Mouse (Mus musculus) kidney, postnatal 0 days (tissue): ENCODE data around the gene Mylk. TPM values are rescaled to one million over a fixed set of nuclear protein-coding genes. Genes with fewer than 3 reads are reported as not detected.

Experiments used
- ATAC-seq: fragments of 200-750 bp; cut with Nextera tagmentation; replicated peaks from 2 replicates; pipeline ENCODE4 v1.8.0; 2017; ENCODE audit warnings: low read depth, moderate number of reproducible peaks, moderate TSS enrichment, moderate library complexity; ENCODE audit not compliant: low FRiP score
- DNase-seq: peaks from one replicate; pipeline ENCODE4 v3.0.0-alpha.2; 2016; ENCODE audit warnings: low spot score
- H3K27ac ChIP-seq: fragments of 300-500 bp; sonication (generic); 2 replicates; pipeline ENCODE4 v1.5.1; 2014; ENCODE audit warnings: mild to moderate bottlenecking
- H3K27me3 ChIP-seq: fragments of 300-500 bp; sonication (generic); 2 replicates; pipeline ENCODE4 v1.6.1; 2014; ENCODE audit warnings: low read length, mixed read lengths; ENCODE audit not compliant: insufficient read depth
- H3K36me3 ChIP-seq: fragments of 300-500 bp; sonication (generic); 2 replicates; pipeline ENCODE4 v1.6.1; 2014; ENCODE audit warnings: low read length, mixed read lengths; ENCODE audit not compliant: insufficient read depth
- H3K4me1 ChIP-seq: fragments of 300-500 bp; sonication (generic); replicated peaks from 2 replicates; pipeline ENCODE4 v1.6.1; 2014; ENCODE audit warnings: antibody characterized with exemption, low read length, mixed read lengths; ENCODE audit not compliant: insufficient read depth
- H3K4me2 ChIP-seq: fragments of 300-500 bp; sonication (generic); 2 replicates; pipeline ENCODE4 v1.6.1; 2014; ENCODE audit warnings: mild to moderate bottlenecking, low read length, moderate library complexity, mixed read lengths
- H3K4me3 ChIP-seq: fragments of 300-500 bp; sonication (generic); replicated peaks from 2 replicates; pipeline ENCODE4 v1.5.1; 2014; ENCODE audit warnings: low read depth, low read length
- H3K9ac ChIP-seq: fragments of 300-500 bp; sonication (generic); 2 replicates; pipeline ENCODE4 v1.6.1; 2014; ENCODE audit warnings: low read depth, low read length
- H3K9me3 ChIP-seq: fragments of 300-500 bp; sonication (generic); replicated peaks from 2 replicates; pipeline ENCODE4 v1.6.1; 2016; ENCODE audit warnings: low read length, inconsistent platforms, mixed read lengths
- CTCF ChIP-seq: IDR thresholded peaks from 2 replicates; pipeline ENCODE4 v1.5.1; 2016; ENCODE audit warnings: antibody characterized with exemption, low read depth, mild to moderate bottlenecking, moderate library complexity
- WGBS: fragments of 180-500 bp; shearing (Covaris S2); extraction: QIAGEN DNeasy Blood & Tissue Kit; methylation state at CpG from one replicate; pipeline ENCODE4 v1.1.7; 2014; 5-methylcytosine and 5-hydroxymethylcytosine counted together
- polyA plus RNA-seq: library from polyadenylated mRNA; unstranded; fragments of >200 nt; fragmentation: Nextera tagmentation; extraction: Ambion mirVana; gene quantifications from 2 replicates; pipeline ENCODE4 v1.2.1, GENCODE M21; 2015

The Mylk gene
- polyA plus RNA-seq, 1 experiment from 2014 or later, result 68.5 TPM

DNA sequence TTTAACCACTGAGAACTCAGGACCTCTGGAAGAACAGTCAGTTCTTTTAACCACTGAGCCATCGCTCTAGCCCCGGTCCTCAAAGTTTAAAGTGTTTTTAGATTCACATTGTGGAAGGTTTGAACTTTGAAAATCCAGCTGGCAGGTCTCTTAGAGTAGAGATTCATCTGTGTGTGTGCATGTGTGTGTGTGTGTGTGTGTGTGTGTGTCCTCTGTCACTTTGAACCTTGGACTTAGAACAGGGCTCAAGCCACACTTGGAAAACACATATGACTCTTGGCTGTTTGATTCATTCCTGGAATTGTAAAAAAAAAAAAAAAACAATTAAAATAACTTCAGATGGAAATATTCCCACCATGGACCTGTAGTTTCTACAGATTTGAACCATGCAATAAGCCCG, 149.0 kb downstream of the Mylk start:
- no peaks in the 10 kb centered on the region for H3K4me1 ChIP-seq
- TF ChIP-seq CTCF, result no peak
- no peak for DNase-seq
- H3K9me3 ChIP-seq, result no peaks in the 10 kb centered on the region
- H3K27me3 ChIP-seq, result no peaks in the 10 kb centered on the region
- no peak for ATAC-seq
- no peak overlapping the region for H3K4me3 ChIP-seq
- no peaks in the 10 kb centered on the region for H3K36me3 ChIP-seq
- no peak overlapping the region for H3K4me2 ChIP-seq
- no peak overlapping the region for H3K9ac ChIP-seq
- H3K27ac ChIP-seq, result no peak overlapping the region
- WGBS, result 89% methylated on average over 3 of the region's 3 CpGs

DNA sequence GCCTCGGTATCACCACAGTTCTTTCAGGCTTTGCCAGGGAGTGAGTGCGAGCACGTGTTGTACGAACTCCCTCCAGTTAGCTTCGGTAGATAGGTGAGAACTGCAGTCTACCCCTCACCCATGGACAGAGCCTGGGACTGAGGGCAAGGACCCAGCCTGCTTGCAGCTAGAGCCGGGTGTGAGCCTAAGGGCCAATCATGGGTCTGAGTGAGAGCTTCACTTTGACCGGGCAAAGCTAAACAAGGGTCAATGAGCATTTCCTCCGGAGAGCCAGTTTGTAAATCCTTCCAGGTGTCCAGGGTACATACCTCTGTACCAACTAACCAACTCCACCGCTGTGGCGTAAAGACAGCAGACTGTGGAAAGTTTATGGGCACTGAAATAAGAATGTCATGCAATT, 150.9 kb downstream of the Mylk start:
- Histone ChIP-seq H3K4me1 (no peaks in the 10 kb centered on the region), H3K9me3 (no peaks in the 10 kb centered on the region), H3K36me3 (no peaks in the 10 kb centered on the region), H3K9ac (no peak overlapping the region), H3K4me2 (no peak overlapping the region), H3K4me3 (no peak overlapping the region), H3K27me3 (no peaks in the 10 kb centered on the region), H3K27ac (no peak overlapping the region)
- 83% methylated on average over 10 of the region's 10 CpGs for WGBS
- DNase-seq (no peak), ATAC-seq (no peak)
- no peak for TF ChIP-seq CTCF

DNA sequence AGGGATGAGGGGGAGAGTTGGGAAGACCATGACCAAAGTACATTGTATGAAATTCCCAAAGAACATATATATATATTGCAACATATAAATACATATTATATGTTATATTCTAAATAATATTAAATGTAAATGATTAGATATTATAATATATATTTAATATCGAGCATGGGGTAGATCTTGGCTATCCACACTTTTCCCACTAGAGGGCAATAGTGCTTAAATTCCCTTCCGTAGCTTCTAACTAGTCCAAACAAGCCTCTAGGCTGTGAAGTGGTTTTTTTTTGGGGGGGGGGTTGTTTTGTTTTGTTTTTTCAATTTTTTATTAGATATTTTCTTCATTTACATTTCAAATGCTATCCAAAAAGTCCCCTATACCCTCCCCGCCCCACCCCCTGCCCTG, 152.0 kb downstream of the Mylk start:
- H3K27ac ChIP-seq, result no peak overlapping the region
- ATAC-seq, result no peak
- TF ChIP-seq CTCF, result peak; percentile 48; the same call in 1 of the 2 replicates

DNA sequence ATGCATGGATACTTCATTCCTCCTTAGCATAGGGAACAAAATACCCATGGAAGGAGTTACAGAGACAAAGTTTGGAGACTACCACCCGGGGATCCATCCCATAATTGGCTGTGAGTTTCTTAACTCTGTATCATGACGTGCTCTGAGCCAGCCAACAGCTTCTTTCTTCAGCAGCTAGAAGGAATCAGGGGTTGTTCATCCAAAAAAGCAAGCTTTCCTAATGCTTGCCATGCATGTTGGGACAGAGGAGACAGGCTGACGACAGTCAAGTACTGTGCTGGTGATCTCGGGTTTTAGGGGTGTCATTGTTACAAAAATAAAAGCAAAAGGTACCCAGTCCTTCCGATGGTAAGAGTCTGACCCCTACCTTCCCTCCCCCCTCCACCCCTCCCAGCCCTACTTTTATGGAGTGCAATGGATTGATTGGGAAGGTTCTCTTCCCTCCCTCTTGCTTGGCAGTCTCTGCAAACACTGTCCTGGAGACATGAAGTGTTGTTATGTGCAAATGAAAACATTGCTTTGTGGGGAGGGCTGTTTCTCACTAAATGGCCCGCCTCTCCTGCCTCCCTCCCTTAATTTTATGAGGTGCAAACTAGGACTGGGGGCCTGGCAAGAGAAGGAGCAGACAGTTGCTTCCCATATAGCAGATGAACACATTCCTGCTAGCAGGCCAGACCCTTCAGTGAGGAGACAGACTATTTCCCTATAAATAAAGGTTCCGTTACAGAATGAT, 153.2 kb downstream of the Mylk start:
- Histone ChIP-seq H3K9ac (no peak overlapping the region), H3K36me3 (no peaks in the 10 kb centered on the region), H3K4me3 (no peak overlapping the region), H3K9me3 (no peaks in the 10 kb centered on the region), H3K27ac (no peak overlapping the region), H3K4me2 (no peak overlapping the region), H3K27me3 (no peaks in the 10 kb centered on the region), H3K4me1 (no peaks in the 10 kb centered on the region)
- 57% methylated on average over 7 of the region's 7 CpGs for WGBS
- no peak for TF ChIP-seq CTCF
- no peak for ATAC-seq
- DNase-seq, result no peak

More for the DNA sequence above, 152.0 kb downstream of the Mylk start:
- 78% methylated on average over 3 of the region's 3 CpGs for WGBS
- Histone ChIP-seq H3K4me2 (no peak overlapping the region), H3K4me1 (no peaks in the 10 kb centered on the region), H3K4me3 (no peak overlapping the region), H3K36me3 (no peaks in the 10 kb centered on the region), H3K27me3 (no peaks in the 10 kb centered on the region), H3K9me3 (no peaks in the 10 kb centered on the region), H3K9ac (no peak overlapping the region)
- DNase-seq, result peak; percentile 69

DNA sequence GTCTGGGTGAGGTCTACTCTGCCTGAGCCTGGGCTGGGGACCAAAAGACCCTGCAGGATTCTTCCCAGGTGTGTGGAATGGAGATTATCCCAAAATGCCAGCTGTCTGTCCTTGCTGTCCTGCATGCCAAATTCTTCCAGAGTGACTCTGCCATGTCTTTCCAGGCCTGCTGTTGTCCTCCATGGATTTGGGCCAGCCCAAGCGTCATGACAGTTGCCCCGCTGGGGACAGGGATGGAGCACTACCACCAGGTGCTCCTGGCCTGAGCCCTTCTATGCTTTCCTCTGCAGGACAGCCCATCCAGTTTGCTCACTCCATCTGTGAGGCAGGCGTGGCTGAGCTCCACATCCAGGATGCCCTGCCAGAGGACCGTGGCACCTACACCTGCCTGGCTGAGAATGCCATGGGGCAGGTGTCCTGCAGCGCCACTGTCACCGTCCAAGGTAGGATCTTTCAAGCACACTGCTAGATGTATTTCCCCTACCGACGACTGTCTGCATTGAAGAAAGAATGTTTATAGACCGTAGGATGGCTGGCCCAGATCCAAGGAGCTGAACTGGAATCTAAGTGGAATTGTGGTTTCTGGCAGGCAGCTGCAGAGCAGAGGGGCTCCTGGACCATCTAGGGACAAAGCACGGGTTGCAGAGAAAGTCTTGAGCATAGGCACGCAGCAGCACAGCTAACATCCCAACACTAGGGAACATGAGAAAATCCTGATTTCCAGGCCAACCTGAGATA, 154.2 kb downstream of the Mylk start:
- Histone ChIP-seq H3K27me3 (no peaks in the 10 kb centered on the region), H3K9ac (no peak overlapping the region), H3K9me3 (no peaks in the 10 kb centered on the region), H3K36me3 (no peaks in the 10 kb centered on the region), H3K4me1 (no peaks in the 10 kb centered on the region), H3K27ac (no peak overlapping the region), H3K4me3 (no peak overlapping the region), H3K4me2 (no peak overlapping the region)
- TF ChIP-seq CTCF, result peak; percentile 31
- ATAC-seq (no peak), DNase-seq (peak; percentile 82)
- 59% methylated on average over 11 of the region's 11 CpGs for WGBS

DNA sequence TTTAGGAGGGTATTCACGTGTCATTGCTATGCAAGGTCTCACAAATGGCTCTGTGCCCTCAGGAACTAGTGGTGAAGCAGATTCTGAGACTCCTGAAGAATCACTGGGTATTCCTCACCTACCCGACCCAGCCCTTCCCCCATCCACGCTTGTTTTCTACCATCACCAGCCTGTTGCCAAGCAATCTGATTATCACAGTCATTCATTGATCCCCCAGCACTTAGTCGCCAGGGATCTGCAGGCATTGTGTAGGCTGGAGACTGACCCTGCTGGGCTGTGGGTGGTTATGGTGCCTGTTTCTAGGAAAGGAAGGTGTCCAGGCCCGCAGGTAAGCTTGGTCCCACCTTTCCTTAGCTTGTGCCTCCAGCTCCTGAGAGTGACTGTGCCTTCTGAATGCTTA, 155.0 kb downstream of the Mylk start:
- DNase-seq, result no peak
- ATAC-seq, result no peak
- Histone ChIP-seq H3K36me3 (no peaks in the 10 kb centered on the region), H3K27ac (no peak overlapping the region), H3K4me3 (no peak overlapping the region), H3K9ac (no peak overlapping the region), H3K4me1 (no peaks in the 10 kb centered on the region), H3K27me3 (no peaks in the 10 kb centered on the region), H3K4me2 (no peak overlapping the region), H3K9me3 (no peaks in the 10 kb centered on the region)
- 54% methylated on average over 5 of the region's 5 CpGs for WGBS
- no peak for TF ChIP-seq CTCF
